Mouse (Mus musculus) CD4-positive, CD25-positive, alpha-beta regulatory T cell, adult 2 months (primary cell): Measurements from ENCODE around the gene Tiprl.
A peak's percentile ranks its signal among the peaks of the same experiment; 100 is the strongest.

Experiments
- DNase-seq: peaks from one replicate; pipeline ENCODE4 v3.0.0-alpha.2; 2012; ENCODE audit warnings: low read depth, low spot score

Gene Tiprl

GRCm38 (mm10) chr1:165201445-165202012 is 35.3 kb downstream of the Tiprl start:
- no peak for DNase-seq

GRCm38 (mm10) chr1:165200748-165201147 is 36.0 kb downstream of the Tiprl start:
- DNase-seq: no peak

GRCm38 (mm10) chr1:165199639-165200038 is 37.2 kb downstream of the Tiprl start:
- no peak for DNase-seq

- no peak for DNase-seq
Observed at GRCm38 (mm10) chr1:165198951-165199350, 37.8 kb downstream of the Tiprl start.

GRCm38 (mm10) chr1:165197875-165198274 is 38.9 kb downstream of the Tiprl start:
- DNase-seq: no peak

GRCm38 (mm10) chr1:165195396-165195960 is 41.3 kb downstream of the Tiprl start:
- DNase-seq: peak; percentile 26

- no peak for DNase-seq
Observed at GRCm38 (mm10) chr1:165194662-165195013, 42.2 kb downstream of the Tiprl start.

GRCm38 (mm10) chr1:165193880-165194661 is 42.7 kb downstream of the Tiprl start, which contains the start of gene Sft2d2:
Sft2d2 (minus strand) TSS chr1:165194438.
- DNase-seq: peak; percentile 98

- no peak for DNase-seq
Observed at GRCm38 (mm10) chr1:165193426-165193825, 43.4 kb downstream of the Tiprl start.

- no peak for DNase-seq
Observed at GRCm38 (mm10) chr1:165192714-165193264, 44.0 kb downstream of the Tiprl start.

- DNase-seq: no peak
Observed at GRCm38 (mm10) chr1:165192102-165192501, 44.7 kb downstream of the Tiprl start.

- DNase-seq: no peak
Observed at GRCm38 (mm10) chr1:165191611-165192010, 45.2 kb downstream of the Tiprl start.

- DNase-seq: no peak
Observed at GRCm38 (mm10) chr1:165190571-165191273, 46.1 kb downstream of the Tiprl start.

GRCm38 (mm10) chr1:165190068-165190467 is 46.7 kb downstream of the Tiprl start:
- DNase-seq: no peak

GRCm38 (mm10) chr1:165188806-165189580 is 47.8 kb downstream of the Tiprl start:
- DNase-seq: peak; percentile 50

GRCm38 (mm10) chr1:165187357-165187756 is 49.4 kb downstream of the Tiprl start:
- no peak for DNase-seq

- DNase-seq: no peak
Observed at GRCm38 (mm10) chr1:165186491-165186890, 50.3 kb downstream of the Tiprl start.

GRCm38 (mm10) chr1:165185116-165185515 is 51.7 kb downstream of the Tiprl start:
- DNase-seq: no peak

- DNase-seq: no peak
Observed at GRCm38 (mm10) chr1:165184178-165184577, 52.6 kb downstream of the Tiprl start.

- DNase-seq: no peak
Observed at GRCm38 (mm10) chr1:165183400-165183799, 53.4 kb downstream of the Tiprl start.

GRCm38 (mm10) chr1:165179321-165179720 is 57.5 kb downstream of the Tiprl start:
- no peak for DNase-seq
